Mouse (Mus musculus): ENCODE data around the gene Tcea3.

Tcea3 gene

DNA sequence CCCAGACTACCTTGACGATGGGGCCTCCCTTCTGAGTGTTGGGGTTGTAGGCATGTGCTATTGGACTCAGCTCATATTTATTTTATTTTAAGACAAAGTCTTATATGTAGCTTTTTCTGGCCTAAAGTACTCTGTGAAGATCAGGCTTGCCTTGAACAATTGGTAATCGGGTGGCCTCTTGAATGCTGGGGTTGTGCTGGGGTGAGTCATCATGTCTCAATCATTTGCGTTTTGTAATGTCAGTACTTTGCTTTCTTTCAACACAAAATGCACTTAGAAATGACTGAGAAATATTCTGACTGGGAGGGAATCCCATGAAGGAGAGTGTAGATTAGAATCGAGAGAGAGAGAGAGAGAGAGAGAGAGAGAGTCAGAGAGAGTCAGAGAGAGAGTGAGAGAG is 72.5 kb downstream of the Tcea3 start:
- no peak for DNase-seq (ENCODE audit: low spot score in 2 of 2)

DNA sequence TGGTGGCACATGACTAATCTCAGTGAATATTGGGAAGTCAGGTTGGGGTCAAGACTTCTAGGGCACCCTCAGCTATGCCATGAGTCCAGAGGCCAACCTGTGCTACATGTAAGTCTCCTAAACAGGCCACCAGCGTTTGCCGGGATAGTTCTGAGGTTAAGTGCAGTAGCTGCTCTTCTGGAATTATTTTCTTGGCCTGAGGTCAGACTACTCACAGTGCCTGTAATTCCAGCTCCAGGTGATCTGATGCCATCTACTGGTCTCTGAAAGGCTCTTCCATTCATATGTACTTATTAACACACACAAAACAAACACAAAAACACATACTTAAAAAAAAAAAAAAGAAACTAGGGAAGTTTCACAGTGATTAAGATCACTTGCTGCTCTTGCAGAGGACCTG is 76.7 kb downstream of the Tcea3 start:
- no peak for DNase-seq (ENCODE audit: low spot score in 2 of 2)

All from frontal cortex, postnatal 36 days (tissue).